Mouse (Mus musculus) erythroblast, embryonic 14.5 days (primary cell): ENCODE data around the gene Dlg2.

ENCODE experiments used
- GATA1 ChIP-seq: IDR thresholded peaks from 2 replicates; pipeline ENCODE4 v1.6.1; 2012; ENCODE audit warnings: low read length, inconsistent platforms, mixed read lengths
- TAL1 ChIP-seq: IDR thresholded peaks from 3 replicates; pipeline ENCODE4 v1.6.1; 2012; ENCODE audit warnings: low read length, inconsistent platforms, mixed read lengths

DNA sequence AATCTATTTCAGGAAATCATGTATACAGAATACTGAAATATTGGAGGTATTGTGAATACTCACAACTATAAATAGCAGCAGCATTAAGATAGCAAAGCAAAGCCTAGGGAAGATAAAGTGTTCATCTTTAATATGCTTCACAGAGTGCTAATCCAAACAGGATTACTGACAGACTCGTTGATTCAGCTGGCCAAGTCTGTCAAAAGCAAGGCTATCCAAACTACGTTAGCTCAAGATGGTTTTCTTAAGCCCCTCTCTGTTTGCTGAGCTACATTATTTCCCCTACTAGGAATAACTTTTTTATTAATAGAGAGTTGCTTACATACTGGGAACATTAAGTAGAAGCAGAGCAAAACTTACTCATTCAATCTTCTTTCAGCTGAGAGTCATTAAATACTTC, 1659.2 kb downstream of the Dlg2 start:
- TF ChIP-seq GATA1 = no peak
- no peak for TF ChIP-seq TAL1
